Mouse (Mus musculus) cerebellum, adult 2 months (tissue): Measurements from ENCODE around the gene Ddc. TPM values are rescaled to one million over a fixed set of nuclear protein-coding genes. Genes with fewer than 3 reads are reported as not detected.

ENCODE experiments used
- DNase-seq, 2 experiments: peaks; one replicate each; pipeline ENCODE4 v3.0.0; 2021
- H3K27ac ChIP-seq: fragments of 200-500 bp; 2 replicates; pipeline ENCODE4 v1.5.1; 2012; ENCODE audit warnings: low read length, control low read depth, inconsistent platforms; ENCODE audit not compliant: insufficient read depth
- H3K27me3 ChIP-seq: fragments of 200-500 bp; 2 replicates; pipeline ENCODE4 v1.6.1; 2012; ENCODE audit warnings: inconsistent platforms, mild to moderate bottlenecking, low read length, moderate library complexity; ENCODE audit not compliant: control insufficient read depth, insufficient read depth
- H3K4me1 ChIP-seq: fragments of 200-500 bp; 2 replicates; pipeline ENCODE4 v1.6.1; 2011; ENCODE audit warnings: low read length; ENCODE audit not compliant: control insufficient read depth, insufficient read depth
- H3K4me3 ChIP-seq: fragments of 200-500 bp; replicated peaks from 2 replicates; pipeline ENCODE3; 2011; ENCODE audit warnings: mild to moderate bottlenecking, low read depth, low read length, control low read depth; ENCODE audit not compliant: insufficient read depth
- CTCF ChIP-seq: fragments of 200-500 bp; IDR thresholded peaks from 2 replicates; pipeline ENCODE4 v1.5.1; 2011; ENCODE audit warnings: low read depth, mild to moderate bottlenecking, control low read depth, low read length, moderate library complexity, borderline replicate concordance; ENCODE audit not compliant: insufficient read depth
- POLR2A ChIP-seq: fragments of 200-500 bp; IDR thresholded peaks from 2 replicates; pipeline ENCODE4 v1.6.1; 2011; ENCODE audit warnings: low read length, control low read depth, borderline replicate concordance; ENCODE audit not compliant: insufficient read depth
- WGBS: fragments of 180-500 bp; shearing (Covaris S2); methylation state at CpG from one replicate; pipeline ENCODE4 v1.1.7; 2018; 5-methylcytosine and 5-hydroxymethylcytosine counted together
- polyA plus RNA-seq: library from polyadenylated mRNA; depleted of rRNA; stranded (reverse); fragments of >200 nt; gene quantifications from 2 replicates; pipeline ENCODE4 v1.2.3, GENCODE M21; 2012; rRNA removed

The Ddc gene
- polyA plus RNA-seq, 1 experiment: 13.1 TPM

DNA sequence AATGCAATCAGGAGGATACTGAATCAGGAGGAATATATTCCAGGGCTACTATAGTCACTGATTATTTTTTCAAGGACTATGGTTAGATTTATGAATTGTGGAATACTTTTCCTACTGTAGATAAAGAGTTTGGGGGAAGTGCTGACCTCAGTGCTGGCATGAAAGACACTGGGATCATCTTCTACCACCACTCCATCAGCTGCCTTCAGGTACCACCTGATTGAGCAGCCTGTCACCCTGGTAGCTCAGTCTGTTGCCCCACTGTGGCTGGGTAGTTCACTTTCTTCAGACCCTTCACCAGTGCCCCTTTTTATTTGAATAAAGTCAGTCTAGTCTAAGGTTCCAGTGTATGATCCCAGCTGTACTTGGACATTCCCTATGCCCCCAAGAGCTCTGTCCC lies 131.2 kb downstream of the Ddc start:
- Histone ChIP-seq H3K4me3 (no peak overlapping the region), H3K4me1 (no peaks in the 10 kb centered on the region), H3K27me3 (no peaks in the 10 kb centered on the region), H3K27ac (no peak overlapping the region)
- no peak for DNase-seq
- no peak for TF ChIP-seq CTCF
- TF ChIP-seq POLR2A: no peak

DNA sequence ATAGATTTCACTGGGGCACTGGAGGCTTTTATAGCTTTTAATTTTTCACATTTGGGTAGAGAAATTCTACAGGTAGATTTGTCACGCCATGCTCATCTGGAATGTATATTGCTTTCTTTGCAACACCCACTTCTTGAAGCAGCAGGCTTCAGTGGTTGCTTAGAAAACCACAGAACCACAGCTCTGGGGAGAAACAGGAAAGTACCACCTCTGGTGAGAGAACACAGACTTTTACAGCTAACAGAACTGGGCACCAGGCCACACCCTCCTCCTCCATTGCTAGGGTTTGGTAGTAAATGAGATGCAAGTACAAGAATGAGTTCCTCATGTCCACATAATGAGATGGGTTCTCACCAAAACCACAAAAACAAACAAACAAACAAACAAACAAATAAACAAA lies 131.8 kb downstream of the Ddc start:
- WGBS: 97% methylated on average over 1 of the region's 1 CpGs

DNA sequence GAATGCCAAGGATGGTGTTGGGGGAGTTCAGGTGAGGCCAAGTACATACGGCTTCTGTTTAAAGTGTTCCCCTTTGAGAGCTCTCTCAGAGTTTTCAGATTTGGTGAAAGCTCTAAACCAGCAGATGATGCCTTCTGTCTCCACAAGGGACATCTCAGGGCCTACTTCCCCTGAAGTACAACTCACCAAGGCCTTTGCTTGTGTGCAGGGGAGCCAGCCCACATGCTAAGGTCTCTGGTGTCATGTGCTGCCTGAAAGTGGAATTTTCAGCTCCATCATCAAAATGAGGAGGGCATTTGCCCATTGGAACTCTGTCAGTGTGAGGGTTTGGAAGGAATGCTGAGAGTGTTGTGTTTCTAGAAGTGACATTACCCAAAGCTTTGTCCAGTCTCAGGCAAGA lies 132.5 kb downstream of the Ddc start:
- Histone ChIP-seq H3K4me1 (no peaks in the 10 kb centered on the region), H3K27ac (no peak overlapping the region), H3K27me3 (no peaks in the 10 kb centered on the region), H3K4me3 (no peak overlapping the region)
- 63% methylated on average over 1 of the region's 1 CpGs for WGBS
- no peak for DNase-seq
- TF ChIP-seq POLR2A: no peak
- TF ChIP-seq CTCF: no peak

More for the DNA sequence above, 131.8 kb downstream of the Ddc start:
- no peaks in the 10 kb centered on the region for H3K4me1 ChIP-seq
- TF ChIP-seq POLR2A (no peak), CTCF (no peak)
- H3K4me3 ChIP-seq: no peak overlapping the region
- no peak overlapping the region for H3K27ac ChIP-seq
- H3K27me3 ChIP-seq: no peaks in the 10 kb centered on the region
- no peak for DNase-seq

Other genes starting within 250 kb of the Ddc start
- 0.60 and 0.82 TPM in 2 replicates for gene Ikzf1, start 213.1 kb downstream of the Ddc start, polyA plus RNA-seq
- 0.65 TPM in 2 replicates for gene Fignl1, start 89.2 kb downstream of the Ddc start, polyA plus RNA-seq
- gene Grb10, start 140.5 kb upstream of the Ddc start, polyA plus RNA-seq: 34.9 and 35.7 TPM in 2 replicates